Mouse (Mus musculus): ENCODE data around the gene Map2k5.

Map2k5 gene

GRCm38 (mm10) chr9:63382761-63383160 is 5.1 kb upstream of the Map2k5 start:
- no peaks in the 10 kb centered on the region for H3K36me3 ChIP-seq (ENCODE audit: insufficient read depth, low read length)
- no peak overlapping the region for H3K4me3 ChIP-seq (replicated peaks; ENCODE audit: low read length)
- H3K9me3 ChIP-seq (ENCODE audit: low read length): no peaks in the 10 kb centered on the region
- peaks cover 8% of the 10 kb centered on the region; the same call in 1 of the 2 replicates for H3K27me3 ChIP-seq (ENCODE audit: insufficient read depth, low read length)
- H3K4me1 ChIP-seq (replicated peaks; ENCODE audit: low read depth, low read length): peaks cover 5% of the 10 kb centered on the region; the same call in 1 of the 2 replicates
- TF ChIP-seq CTCF (conservative IDR thresholded peaks at IDR 0.05; ENCODE audit: low read length): no peak

DNA sequence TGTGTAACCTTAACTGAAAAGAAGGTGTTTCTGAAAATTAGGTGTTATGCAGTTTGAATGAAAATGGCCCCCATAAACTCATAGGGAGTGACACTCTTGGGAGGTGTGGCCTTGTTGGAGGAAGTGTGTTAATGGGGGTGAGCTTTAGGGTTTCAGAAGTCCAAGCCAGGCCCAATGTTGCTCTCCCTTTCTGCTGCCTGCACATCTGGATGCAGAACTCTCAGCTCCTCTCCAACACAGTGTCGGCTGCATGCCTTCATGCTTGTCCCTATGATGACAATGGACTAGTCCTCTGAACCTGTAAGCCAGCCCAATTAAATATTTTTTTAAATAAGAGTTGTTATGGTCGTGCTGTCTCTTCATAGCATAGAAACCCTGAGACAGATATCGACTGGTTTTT is 2.6 kb upstream of the Map2k5 start:
- H3K4me1 ChIP-seq (replicated peaks; ENCODE audit: low read depth, low read length): peaks cover 13% of the 10 kb centered on the region
- TF ChIP-seq POU5F1 (IDR thresholded peaks at IDR 0.05; ENCODE audit: borderline replicate concordance, low read length) (no peak), NANOG (IDR thresholded peaks at IDR 0.05; ENCODE audit: borderline replicate concordance, low read length) (no peak), CTCF (conservative IDR thresholded peaks at IDR 0.05; ENCODE audit: low read length) (no peak)
- H3K36me3 ChIP-seq (ENCODE audit: insufficient read depth, low read length): peaks cover under 1% of the 10 kb centered on the region; the same call in 1 of the 2 replicates
- no peak overlapping the region for H3K4me3 ChIP-seq (replicated peaks; ENCODE audit: low read length)
- no peaks in the 10 kb centered on the region for H3K9me3 ChIP-seq (ENCODE audit: low read length)
- peaks cover 8% of the 10 kb centered on the region; the same call in 1 of the 2 replicates for H3K27me3 ChIP-seq (ENCODE audit: insufficient read depth, low read length)

DNA sequence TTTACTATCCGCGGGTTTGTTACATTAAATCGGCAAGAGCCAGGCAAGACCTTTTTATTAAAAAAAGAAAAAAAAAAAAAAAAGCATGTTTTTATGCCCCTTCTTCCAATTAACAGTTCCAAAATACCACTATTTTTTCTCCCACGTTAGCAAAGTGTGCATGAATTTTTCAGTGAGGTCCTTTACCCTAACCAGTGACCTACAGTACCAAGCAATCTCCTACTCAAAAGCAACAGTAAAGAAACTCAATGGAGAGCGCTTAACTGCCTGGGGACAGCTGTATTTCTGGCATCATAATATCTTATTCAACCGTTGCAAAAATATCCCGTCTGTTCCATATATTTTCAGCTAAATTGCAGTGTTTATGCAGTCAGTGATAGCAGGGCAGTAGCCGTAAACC is 472 bp upstream of the Map2k5 start:
- Histone ChIP-seq H3K27me3 (ENCODE audit: insufficient read depth, low read length) (no peaks in the 10 kb centered on the region), H3K9me3 (ENCODE audit: low read length) (no peaks in the 10 kb centered on the region), H3K36me3 (ENCODE audit: insufficient read depth, low read length) (peaks cover 21% of the 10 kb centered on the region), H3K4me3 (replicated peaks; ENCODE audit: low read length) (peak overlapping the region; percentile 84), H3K4me1 (replicated peaks; ENCODE audit: low read depth, low read length) (peaks cover 13% of the 10 kb centered on the region)
- TF ChIP-seq NANOG (IDR thresholded peaks at IDR 0.05; ENCODE audit: borderline replicate concordance, low read length) (no peak), POU5F1 (IDR thresholded peaks at IDR 0.05; ENCODE audit: borderline replicate concordance, low read length) (no peak), CTCF (conservative IDR thresholded peaks at IDR 0.05; ENCODE audit: low read length) (no peak)

DNA sequence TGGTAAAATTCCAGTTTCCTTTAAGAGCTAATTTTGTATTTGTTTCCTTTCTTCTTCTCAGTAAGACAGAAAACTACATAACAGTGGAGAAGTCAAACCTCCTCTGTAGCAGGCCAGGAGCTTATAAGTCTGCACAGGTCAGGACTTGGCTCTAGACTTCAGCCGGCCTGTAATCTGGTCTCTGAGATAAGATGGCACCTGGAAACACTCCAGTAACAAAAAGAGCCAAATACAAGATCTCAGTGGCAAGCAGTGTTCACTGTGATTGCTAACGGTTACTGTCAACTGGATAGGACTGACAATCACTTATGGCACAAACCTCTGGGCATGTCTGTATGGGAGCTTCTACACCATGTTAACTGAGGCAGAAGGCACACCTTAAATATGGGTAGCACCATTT is 4.4 kb downstream of the Map2k5 start:
- H3K36me3 ChIP-seq (ENCODE audit: insufficient read depth, low read length): peaks cover 37% of the 10 kb centered on the region
- TF ChIP-seq POU5F1 (IDR thresholded peaks at IDR 0.05; ENCODE audit: borderline replicate concordance, low read length) (no peak), NANOG (IDR thresholded peaks at IDR 0.05; ENCODE audit: borderline replicate concordance, low read length) (no peak), CTCF (conservative IDR thresholded peaks at IDR 0.05; ENCODE audit: low read length) (no peak)
- H3K9me3 ChIP-seq (ENCODE audit: low read length): no peaks in the 10 kb centered on the region
- no peaks in the 10 kb centered on the region for H3K27me3 ChIP-seq (ENCODE audit: insufficient read depth, low read length)
- no peak overlapping the region for H3K4me3 ChIP-seq (replicated peaks; ENCODE audit: low read length)
- H3K4me1 ChIP-seq (replicated peaks; ENCODE audit: low read depth, low read length): peaks cover 11% of the 10 kb centered on the region

GRCm38 (mm10) chr9:63372541-63372940 is 5.2 kb downstream of the Map2k5 start:
- H3K36me3 ChIP-seq (ENCODE audit: insufficient read depth, low read length): peaks cover 37% of the 10 kb centered on the region
- no peak overlapping the region for H3K4me3 ChIP-seq (replicated peaks; ENCODE audit: low read length)
- H3K9me3 ChIP-seq (ENCODE audit: low read length): no peaks in the 10 kb centered on the region
- H3K4me1 ChIP-seq (replicated peaks; ENCODE audit: low read depth, low read length): peaks cover 10% of the 10 kb centered on the region
- H3K27me3 ChIP-seq (ENCODE audit: insufficient read depth, low read length): no peaks in the 10 kb centered on the region
- TF ChIP-seq NANOG (IDR thresholded peaks at IDR 0.05; ENCODE audit: borderline replicate concordance, low read length): no peak
- TF ChIP-seq CTCF (conservative IDR thresholded peaks at IDR 0.05; ENCODE audit: low read length): no peak
- no peak for TF ChIP-seq POU5F1 (IDR thresholded peaks at IDR 0.05; ENCODE audit: borderline replicate concordance, low read length)

GRCm38 (mm10) chr9:63360410-63360809 is 17.3 kb downstream of the Map2k5 start:
- Histone ChIP-seq H3K4me3 (replicated peaks; ENCODE audit: low read length) (no peak overlapping the region), H3K36me3 (ENCODE audit: insufficient read depth, low read length) (no peaks in the 10 kb centered on the region), H3K4me1 (replicated peaks; ENCODE audit: low read depth, low read length) (no peaks in the 10 kb centered on the region), H3K9me3 (ENCODE audit: low read length) (no peaks in the 10 kb centered on the region), H3K27me3 (ENCODE audit: insufficient read depth, low read length) (no peaks in the 10 kb centered on the region)
- TF ChIP-seq NANOG (IDR thresholded peaks at IDR 0.05; ENCODE audit: borderline replicate concordance, low read length): no peak

DNA sequence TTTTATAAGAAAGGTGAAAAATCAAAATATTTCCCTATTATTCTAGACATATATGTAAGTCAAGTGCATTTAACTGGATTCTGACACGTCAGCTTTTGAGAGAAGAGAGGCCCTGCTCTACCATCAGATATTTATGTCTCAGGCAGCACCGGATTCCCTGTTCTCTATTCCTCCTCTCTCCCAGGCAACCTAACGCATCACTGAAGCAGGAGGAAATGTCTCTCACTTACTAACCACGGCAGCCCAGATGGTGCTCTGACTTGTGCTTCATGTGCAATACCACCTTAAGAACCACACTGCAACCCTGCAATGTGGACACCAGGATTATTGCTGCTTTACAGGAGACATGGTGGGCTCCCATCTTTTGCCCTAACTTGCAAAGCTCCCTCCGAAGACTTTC is 18.7 kb downstream of the Map2k5 start:
- H3K9me3 ChIP-seq (ENCODE audit: low read length): no peaks in the 10 kb centered on the region
- no peaks in the 10 kb centered on the region for H3K27me3 ChIP-seq (ENCODE audit: insufficient read depth, low read length)
- H3K36me3 ChIP-seq (ENCODE audit: insufficient read depth, low read length): peaks cover 4% of the 10 kb centered on the region; the same call in 1 of the 2 replicates
- H3K4me1 ChIP-seq (replicated peaks; ENCODE audit: low read depth, low read length): peaks cover 4% of the 10 kb centered on the region
- H3K4me3 ChIP-seq (replicated peaks; ENCODE audit: low read length): no peak overlapping the region
- TF ChIP-seq NANOG (IDR thresholded peaks at IDR 0.05; ENCODE audit: borderline replicate concordance, low read length): no peak
- no peak for TF ChIP-seq POU5F1 (IDR thresholded peaks at IDR 0.05; ENCODE audit: borderline replicate concordance, low read length)
- no peak for TF ChIP-seq CTCF (conservative IDR thresholded peaks at IDR 0.05; ENCODE audit: low read length)

GRCm38 (mm10) chr9:63356721-63357120 is 21.0 kb downstream of the Map2k5 start:
- TF ChIP-seq NANOG (IDR thresholded peaks at IDR 0.05; ENCODE audit: borderline replicate concordance, low read length): no peak
- no peak for TF ChIP-seq CTCF (conservative IDR thresholded peaks at IDR 0.05; ENCODE audit: low read length)
- no peak for TF ChIP-seq POU5F1 (IDR thresholded peaks at IDR 0.05; ENCODE audit: borderline replicate concordance, low read length)
- no peaks in the 10 kb centered on the region for H3K27me3 ChIP-seq (ENCODE audit: insufficient read depth, low read length)
- peaks cover 4% of the 10 kb centered on the region; the same call in 1 of the 2 replicates for H3K36me3 ChIP-seq (ENCODE audit: insufficient read depth, low read length)
- H3K4me3 ChIP-seq (replicated peaks; ENCODE audit: low read length): no peak overlapping the region
- H3K4me1 ChIP-seq (replicated peaks; ENCODE audit: low read depth, low read length): peaks cover 6% of the 10 kb centered on the region
- no peaks in the 10 kb centered on the region for H3K9me3 ChIP-seq (ENCODE audit: low read length)

DNA sequence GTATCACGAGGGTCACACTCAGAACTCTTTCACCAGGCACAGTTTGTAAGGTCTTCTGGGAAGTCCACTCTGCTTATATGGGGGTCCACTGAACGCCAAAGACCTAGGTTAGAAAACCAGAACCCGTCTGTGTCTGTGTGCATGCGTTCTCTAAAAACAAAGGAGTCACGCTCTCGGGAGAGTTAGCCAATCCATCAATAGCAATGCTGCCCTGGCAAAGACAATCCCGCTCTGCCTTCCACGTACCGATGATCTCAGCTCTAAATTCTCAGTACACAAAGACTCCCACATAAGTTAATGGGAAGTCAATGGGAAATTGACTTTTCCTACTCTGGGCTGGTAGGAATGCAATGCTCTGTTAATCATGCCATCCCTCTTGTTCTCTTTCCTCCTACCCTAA is 21.4 kb downstream of the Map2k5 start:
- TF ChIP-seq POU5F1 (IDR thresholded peaks at IDR 0.05; ENCODE audit: borderline replicate concordance, low read length) (no peak), CTCF (conservative IDR thresholded peaks at IDR 0.05; ENCODE audit: low read length) (no peak), NANOG (IDR thresholded peaks at IDR 0.05; ENCODE audit: borderline replicate concordance, low read length) (no peak)
- peaks cover 4% of the 10 kb centered on the region; the same call in 1 of the 2 replicates for H3K36me3 ChIP-seq (ENCODE audit: insufficient read depth, low read length)
- H3K9me3 ChIP-seq (ENCODE audit: low read length): no peaks in the 10 kb centered on the region
- H3K4me3 ChIP-seq (replicated peaks; ENCODE audit: low read length): no peak overlapping the region
- no peaks in the 10 kb centered on the region for H3K27me3 ChIP-seq (ENCODE audit: insufficient read depth, low read length)
- peaks cover 6% of the 10 kb centered on the region for H3K4me1 ChIP-seq (replicated peaks; ENCODE audit: low read depth, low read length)
